Mouse (Mus musculus) adrenal gland, postnatal 10 days (tissue): Measurements from ENCODE around the gene Gpx2. TPM values are rescaled to one million over a fixed set of nuclear protein-coding genes. Genes with fewer than 3 reads are reported as not detected.

Source experiments
- DNase-seq: peaks from one replicate; pipeline ENCODE4 v3.0.0; 2021; ENCODE audit warnings: mixed read lengths
- total RNA-seq, 2 experiments: library from RNA; stranded (reverse); gene quantifications; 2 replicates each; pipeline ENCODE4 v1.2.3; 2021

The Gpx2 gene
- total RNA-seq, 2 experiments from 2014 or later = not detected

DNA sequence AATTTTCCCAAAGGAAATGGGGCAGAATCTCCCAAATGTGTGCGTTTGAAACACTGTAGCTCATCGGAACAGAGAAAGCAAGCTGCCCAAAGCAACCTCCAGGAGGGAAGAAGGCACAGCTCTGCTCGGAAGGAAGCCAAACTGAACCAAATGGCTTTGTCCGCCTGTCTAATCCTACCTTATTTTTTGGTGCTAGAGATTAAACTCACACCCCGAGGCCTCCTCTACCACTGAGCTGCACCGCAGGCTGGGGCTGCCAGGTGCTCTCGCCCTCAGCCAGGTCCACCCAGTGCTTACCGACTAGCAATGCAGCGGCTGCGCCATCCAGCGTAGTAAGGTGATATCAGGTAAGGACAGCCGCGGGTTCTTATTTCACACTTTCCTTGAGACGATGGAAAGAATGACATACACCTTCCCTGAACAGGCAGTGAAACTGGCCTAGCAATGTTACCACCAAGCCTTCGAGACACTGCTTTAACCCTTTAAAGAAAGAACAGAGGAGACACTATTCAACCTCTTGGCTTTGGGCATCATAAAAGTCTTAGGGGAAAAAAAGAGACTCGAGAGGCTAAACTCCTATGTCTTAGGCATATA is 44.4 kb downstream of the Gpx2 start:
- DNase-seq = no peak

Other genes with a start within 250 kb of the Gpx2 start
- 10 to 100 TPM; 35.9 to 43.5 TPM for gene Sptb, start 85.0 kb downstream of the Gpx2 start, total RNA-seq
- gene Churc1, start 30.0 kb downstream of the Gpx2 start, total RNA-seq = 10 to 100 TPM; 76.2 to 77.6 TPM
- 10 to 100 TPM; 17.9 to 20.1 TPM for gene Fntb, start 30.0 kb downstream of the Gpx2 start, total RNA-seq
- gene Rab15, start 27.4 kb upstream of the Gpx2 start, total RNA-seq = 1 to 10 TPM; 3.6 to 7.7 TPM
- 10 to 100 TPM; 56.7 to 61.6 TPM for gene Max, start 166.6 kb upstream of the Gpx2 start, total RNA-seq